Mouse (Mus musculus) olfactory bulb, adult 2 months (tissue): ENCODE results near the gene Kank2.

Experiments used
- CTCF ChIP-seq: fragments of 200-500 bp; IDR thresholded peaks from 2 replicates; pipeline ENCODE4 v1.5.1; 2012; ENCODE audit warnings: low read depth, mild to moderate bottlenecking, low read length, moderate library complexity; ENCODE audit not compliant: insufficient read depth
- POLR2A ChIP-seq: fragments of 200-500 bp; IDR thresholded peaks from 2 replicates; pipeline ENCODE4 v1.6.1; 2012; ENCODE audit warnings: mild to moderate bottlenecking, low read depth, low read length, moderate library complexity; ENCODE audit not compliant: insufficient read depth

DNA sequence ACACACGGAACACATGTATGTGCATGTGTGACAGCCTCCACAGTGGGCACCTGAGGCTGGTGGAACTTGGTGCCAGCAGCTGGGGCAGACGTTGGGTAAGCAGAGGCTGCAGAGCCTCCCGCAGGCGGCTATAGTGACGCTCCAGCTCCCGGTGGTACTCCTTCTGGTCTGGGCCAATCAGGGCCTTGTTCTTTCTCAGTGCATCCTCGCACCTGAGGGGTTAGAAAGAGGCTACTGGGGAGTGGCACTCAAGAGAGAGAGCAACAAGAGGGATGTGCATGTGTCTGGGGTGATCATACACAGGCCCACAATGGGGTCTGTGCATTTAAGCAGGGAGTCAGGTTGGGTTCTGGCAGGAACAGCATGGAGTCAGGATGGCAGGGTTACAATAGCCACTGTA, 2.6 kb upstream of the Kank2 start:
- TF ChIP-seq CTCF (no peak), POLR2A (no peak)
